Mouse (Mus musculus): Measurements from ENCODE around the gene Aloxe3.
A peak's percentile ranks its signal among the peaks of the same experiment; 100 is the strongest.

Aloxe3 gene

DNA sequence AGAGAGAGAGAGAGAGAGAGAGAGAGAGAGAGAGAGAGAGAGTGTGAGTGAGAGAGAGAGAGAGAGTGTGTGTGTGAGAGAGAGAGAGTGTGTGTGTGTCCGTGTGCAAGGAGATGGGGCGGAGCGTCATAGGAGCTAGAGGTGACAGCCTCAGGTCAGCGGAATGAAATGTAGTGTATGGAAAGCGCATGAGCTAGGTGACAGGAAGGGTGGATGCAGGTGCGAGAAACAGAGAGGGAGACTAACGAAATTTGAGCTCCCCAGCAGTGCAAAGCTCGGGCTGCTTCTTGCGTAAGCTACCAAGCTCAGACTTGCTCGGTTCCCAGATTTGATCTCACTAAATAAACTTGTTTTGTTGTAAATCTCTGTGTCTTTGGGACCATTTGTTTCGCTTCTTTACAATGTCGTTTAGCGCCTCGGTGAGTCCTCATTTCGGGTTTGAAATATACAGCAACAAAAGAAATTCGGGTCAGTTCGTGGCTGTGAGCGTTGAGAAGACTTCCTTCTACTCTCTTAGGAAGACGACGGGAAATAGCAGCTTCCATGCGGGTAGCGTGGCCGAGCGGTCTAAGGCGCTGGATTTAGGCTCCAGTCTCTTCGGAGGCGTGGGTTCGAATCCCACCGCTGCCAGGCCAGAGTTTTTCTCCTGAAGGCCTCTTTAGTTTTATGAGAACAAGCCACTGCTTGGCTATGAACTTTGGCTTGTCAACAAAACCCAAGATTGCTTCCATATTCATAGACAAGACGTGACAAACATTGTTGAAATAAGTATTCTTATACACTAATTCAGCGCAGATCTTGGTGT is 1.8 kb upstream of the Aloxe3 start:
- DNase-seq (ENCODE audit: low spot score in 2 of 2) = peak; percentile 75 to 78

DNA sequence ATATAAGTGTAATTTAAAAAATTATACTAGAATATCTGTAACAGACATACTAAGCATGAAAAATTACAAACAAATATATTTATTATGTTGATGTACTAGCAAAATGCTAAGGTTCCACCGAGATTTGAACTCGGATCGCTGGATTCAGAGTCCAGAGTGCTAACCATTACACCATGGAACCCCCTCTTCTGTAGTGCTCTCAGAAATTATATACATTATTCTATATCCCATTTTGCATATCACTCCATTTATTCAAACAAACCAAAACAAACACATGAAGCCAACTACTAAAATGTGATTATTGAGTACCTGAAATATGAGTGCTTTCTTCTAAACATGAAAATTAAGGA is 1.2 kb upstream of the Aloxe3 start:
- peak; percentile 59 to 76 for DNase-seq (ENCODE audit: low spot score in 2 of 2)

DNA sequence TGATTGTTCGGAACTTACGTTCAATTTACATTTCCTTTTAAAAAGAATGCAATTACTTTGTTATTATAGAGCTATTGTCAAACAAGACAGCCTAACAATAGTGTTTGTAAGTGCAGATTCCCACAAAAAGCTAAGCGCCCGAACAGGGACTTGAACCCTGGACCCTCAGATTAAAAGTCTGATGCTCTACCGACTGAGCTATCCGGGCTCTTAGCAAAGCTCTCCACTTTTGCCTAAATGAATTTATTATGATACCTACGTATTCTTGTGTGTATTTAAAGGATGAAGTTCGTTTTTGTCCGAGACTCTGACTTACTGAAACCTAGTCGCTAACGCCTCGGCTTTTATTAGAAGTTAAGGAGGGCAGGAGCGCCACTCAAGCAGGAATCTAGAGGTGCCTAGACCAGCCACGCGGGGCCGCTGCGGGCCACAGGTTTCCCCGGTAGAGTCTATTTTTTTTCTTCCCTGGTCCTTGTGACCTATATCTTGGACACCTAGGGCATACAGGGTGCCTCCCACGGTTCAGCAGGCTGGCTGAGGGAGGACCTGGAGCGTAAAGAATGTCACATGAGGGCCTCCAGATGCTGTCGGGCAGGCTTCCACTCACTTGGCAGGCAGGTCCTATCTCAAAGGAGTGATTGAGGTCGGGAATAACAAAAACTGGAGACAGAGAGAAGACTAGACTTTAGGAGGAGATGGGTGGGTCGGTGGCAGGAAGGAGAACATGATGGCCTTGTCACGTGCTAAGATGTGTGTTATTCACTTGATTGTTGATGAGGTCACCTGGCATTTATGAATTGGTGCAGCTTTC is 450 bp upstream of the Aloxe3 start:
- peak; percentile 74 to 83 for DNase-seq (ENCODE audit: low spot score in 2 of 2)

DNA sequence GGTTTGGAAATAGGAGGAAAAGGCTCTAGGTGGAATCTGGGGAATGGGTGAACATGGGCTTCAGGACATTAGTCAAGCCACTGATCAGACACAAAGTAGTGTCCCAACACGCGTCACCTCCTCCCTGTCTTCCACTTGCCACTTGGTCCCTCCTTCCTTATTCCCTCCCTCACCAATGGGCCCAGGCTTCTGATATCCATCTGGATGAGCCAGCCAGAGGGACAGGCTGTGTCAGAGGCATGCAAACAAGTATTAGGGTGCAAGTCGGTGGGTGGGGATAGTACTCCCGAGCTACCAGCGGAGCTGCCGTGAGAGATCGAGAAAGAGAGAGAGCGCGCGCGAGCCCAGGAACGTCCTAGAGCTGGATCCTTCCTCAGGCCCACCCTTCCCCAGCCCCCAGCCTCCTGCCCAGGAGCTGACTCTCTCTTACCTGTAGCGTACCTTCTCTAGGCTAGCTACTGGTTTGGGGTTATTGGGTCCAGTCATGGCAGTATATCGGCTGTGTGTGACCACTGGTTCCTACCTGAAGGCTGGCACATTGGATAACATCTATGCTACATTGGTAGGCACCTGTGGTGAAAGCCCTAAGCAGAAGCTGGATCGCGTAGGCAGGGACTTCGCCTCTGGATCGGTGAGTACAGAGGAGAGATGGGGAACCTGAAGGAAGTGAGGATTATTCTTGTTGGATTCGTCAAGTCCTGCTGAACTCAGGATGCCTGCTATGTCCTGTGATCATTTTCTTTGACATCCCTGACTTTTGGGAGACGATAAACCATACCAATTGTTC is 416 bp downstream of the Aloxe3 start:
- no peak for DNase-seq (ENCODE audit: low spot score in 2 of 2)

DNA sequence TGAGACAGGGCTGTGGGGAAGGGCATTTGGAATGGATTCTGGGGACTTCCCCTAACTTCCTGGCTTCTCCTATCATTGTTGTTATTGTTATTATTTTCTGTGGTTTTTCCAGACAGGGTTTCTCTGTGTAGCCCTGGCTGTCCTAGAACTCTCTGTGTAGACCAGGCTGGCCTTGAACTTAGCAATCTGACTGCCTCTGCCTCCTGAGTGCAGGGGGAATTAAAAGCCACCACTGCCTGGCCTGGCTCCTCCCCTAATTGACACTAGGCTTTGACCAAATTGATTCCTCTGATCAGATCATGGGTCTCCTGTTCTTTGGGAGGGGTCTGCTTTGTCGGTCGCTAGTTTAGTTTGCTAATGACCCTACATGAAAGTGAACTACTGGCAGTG is 1.0 kb downstream of the Aloxe3 start:
- no peak for DNase-seq (ENCODE audit: low spot score in 2 of 2)

DNA sequence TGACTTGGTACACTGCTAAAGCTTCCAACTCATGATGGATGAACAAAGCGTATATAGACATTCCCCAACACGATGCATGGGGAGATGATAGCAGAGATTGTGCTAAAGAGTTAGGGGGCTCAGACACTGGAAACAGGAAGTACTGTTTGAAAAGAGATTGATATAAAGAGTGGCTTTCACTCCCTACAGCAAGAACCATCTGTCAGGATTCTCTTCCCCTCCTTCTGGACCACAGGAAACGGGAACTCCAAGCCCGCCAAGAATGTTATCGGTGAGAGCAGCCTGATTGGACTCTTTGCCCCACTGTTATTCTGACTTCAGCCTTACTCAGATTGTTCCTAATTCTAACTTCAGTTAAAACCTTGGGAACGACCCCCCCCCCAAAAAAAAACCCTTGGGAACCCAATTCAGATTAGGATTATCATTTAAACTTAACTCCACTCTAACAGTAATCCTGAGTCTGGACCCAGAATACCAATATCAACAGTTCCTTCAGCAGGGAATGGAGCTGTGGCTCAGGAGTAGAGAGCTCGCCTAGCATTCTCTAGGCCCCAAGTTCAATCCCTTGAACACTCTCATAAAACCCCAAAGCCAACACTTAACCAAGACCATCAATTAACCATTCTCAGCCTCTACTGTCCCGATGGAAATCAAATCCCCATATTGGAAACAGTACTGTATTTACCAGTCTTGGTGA is 2.9 kb downstream of the Aloxe3 start:
- DNase-seq (ENCODE audit: low spot score in 2 of 2) = no peak

DNA sequence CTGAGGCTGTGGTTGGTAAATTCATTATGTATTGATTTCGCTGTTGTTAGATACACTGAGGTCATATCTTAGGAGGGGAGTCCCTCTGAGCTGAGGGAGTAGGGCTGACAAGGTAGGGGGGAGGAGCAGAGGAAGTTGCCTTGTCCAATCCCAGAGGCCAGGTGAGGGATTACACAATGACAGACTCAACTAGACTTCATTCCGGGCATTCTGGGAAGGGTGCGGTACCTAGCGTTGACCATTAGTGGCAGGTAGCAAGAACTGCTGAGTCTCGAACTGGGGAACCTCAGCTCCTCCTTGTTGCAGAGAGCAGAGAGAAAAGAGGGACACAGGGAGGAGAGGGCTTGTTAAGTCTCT is 7.8 kb downstream of the Aloxe3 start:
- DNase-seq (ENCODE audit: low spot score in 2 of 2) = no peak

DNA sequence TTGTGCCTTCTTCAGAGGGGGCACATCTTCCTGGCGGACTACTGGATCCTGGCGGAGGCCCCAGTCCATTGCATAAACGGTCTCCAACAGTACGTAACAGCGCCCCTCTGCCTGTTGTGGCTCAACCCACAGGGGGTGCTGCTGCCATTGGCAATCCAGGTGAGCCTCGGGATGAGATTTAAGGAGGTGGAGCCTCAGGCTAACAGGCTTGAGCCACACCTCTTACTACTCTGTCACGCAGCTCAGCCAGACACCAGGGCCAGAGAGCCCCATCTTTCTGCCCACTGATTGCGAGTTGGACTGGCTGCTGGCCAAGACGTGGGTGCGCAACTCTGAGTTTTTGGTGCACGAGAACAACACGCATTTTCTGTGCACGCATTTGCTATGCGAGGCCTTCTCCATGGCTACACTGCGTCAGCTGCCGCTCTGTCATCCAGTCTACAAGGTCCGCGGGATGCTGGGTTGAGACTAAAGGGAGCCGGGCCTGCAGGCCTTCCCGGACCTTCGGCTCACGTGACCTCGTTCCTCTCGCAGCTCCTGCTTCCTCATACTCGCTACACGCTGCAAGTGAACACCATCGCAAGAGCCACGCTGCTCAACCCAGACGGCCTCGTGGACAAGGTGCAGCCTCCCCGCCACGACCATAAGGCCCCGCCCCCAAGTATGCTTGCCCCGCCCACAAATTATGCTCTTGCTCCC is 8.4 kb downstream of the Aloxe3 start:
- peak in 1 of 2 experiments; percentile 30 for DNase-seq (ENCODE audit: low spot score in 2 of 2)

DNA sequence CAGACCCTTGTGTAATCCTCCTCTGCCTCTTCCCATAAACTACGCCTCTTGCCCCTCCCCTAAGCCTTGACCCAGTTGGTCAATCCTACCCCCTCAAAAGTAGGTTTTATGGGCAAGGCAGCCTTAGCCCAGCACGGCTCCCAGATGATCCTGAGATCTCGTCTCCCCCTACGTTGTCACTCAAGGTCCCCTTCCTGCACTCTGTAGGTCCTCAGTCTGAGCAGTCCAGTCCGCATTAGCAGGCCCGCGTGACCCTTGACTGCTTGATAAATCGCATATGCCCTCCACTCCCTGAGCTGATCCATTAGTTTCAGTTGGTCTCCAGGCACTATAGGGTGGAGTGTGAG is 8.9 kb downstream of the Aloxe3 start:
- no peak for DNase-seq (ENCODE audit: low spot score in 2 of 2)

DNA sequence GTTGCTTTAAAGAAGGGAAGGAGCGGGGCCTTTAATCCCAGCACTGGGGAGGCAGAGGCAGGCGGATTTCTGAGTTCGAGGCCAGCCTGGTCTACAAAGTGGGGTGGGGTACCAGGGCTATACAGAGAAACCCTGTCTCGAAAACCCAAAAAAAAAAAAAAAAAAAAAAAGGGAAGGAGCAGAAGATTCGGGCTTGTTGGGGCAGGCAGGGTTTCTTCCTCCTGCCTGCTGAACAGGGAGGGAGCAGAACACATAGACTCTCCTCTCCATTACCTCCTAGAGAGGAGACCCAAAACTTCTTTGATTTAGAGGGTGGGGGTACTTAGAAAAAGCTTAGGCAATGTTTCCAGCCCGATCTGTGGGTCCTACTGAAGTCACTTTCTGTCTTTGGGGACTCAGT is 9.7 kb downstream of the Aloxe3 start:
- no peak for DNase-seq (ENCODE audit: low spot score in 2 of 2)

DNA sequence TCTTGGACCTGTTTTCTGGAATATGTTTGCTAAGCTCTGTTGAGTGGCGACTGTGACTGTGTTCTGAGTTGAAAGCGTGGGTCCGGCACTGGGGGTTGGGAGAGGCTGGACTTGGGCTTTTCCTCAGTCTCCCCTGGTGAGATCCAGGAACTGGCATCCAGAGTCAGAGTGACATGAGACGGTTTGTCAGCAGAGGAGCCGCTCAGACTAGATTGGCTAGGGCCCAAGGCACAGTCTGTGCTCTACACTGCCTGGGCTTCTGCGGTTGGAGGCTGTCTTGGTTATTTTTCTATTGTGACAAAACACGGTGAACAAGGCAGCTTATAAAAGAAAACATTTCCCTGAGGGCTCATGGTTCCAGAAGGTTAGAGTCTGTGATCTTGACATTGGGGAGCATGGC is 21.9 kb downstream of the Aloxe3 start:
- no peak for DNase-seq (ENCODE audit: low spot score in 2 of 2)

DNA sequence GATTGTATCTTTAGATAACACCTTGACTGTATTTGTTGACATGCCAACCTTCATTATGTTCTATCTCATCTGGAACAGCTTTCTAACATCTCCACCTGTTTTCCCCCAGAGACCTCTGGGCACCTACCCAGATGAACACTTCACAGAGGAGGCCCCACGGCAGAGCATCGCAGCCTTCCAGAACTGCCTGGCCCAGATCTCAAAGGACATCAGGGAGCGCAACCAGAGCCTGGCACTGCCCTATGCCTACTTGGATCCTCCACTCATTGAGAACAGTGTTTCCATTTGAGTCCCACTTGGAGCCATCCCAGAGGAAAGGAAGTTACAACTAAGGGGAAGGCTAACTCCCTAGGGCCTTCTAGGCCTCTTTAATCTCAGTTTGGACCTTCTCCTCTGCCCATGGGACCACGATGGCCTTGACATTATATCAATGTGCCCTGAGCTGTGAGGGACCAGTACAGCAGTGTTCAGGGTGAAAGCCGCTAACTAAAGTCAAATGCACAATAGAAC is 22.8 kb downstream of the Aloxe3 start:
- DNase-seq (ENCODE audit: low spot score in 2 of 2) = no peak

DNA sequence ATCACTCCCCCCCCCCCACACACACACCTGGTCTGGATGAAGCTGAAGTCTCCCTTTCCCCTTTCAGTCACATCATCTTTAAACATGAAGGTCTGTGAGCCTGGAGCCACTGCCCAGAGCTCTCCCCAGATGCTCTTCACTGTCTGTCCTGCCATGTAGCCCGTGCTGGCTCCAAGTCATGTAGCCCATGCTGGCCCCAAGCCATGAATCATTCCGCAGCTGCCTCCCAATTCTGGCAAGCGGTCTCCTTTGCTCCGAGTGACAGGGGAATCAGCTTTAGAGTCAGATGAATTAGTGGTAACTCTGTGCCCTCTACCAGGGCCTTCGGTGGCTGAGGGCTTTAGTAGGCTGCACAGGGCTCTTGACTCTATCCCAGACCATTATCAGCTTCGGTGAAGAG is 24.0 kb downstream of the Aloxe3 start:
- no peak for DNase-seq (ENCODE audit: low spot score in 2 of 2)

DNA sequence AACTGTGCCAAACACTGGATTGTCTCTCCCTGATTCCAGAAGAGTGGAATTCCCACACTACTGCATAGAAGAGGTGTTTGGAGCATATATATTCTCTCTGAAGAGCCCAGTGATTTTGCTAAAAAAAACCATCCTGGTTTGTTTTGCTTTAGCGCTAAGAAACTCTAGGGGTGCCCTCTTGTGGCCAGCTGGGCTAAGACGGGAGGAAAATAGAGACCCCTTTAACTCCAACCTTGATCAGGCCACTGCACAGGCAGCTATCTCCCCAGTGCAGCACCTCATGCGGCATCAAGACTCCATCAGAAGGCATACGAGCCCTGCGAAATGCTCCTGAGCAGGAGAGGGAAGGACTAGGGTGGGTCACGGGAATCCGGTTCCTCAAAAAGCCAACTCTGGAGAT is 24.7 kb downstream of the Aloxe3 start:
- peak; percentile 49 to 59 for DNase-seq (ENCODE audit: low spot score in 2 of 2)

DNA sequence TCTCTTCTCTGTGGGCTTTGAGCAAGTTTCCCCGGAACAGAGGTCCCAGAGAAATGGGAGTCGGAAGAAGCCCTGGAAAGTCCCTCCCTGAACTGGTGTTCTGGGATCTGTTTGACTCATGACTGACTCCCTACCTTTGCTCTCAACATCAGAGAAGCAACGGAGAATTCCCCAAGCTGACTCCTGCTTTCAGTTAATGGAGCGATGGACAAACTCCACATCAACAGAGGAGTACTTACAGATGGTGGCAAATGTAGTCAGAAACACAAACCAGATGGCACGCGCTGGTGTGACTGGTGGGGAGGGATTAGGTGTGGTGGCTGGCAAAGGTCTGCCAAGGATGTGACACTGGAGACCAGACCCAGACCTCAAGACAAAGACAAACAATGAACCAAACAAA is 25.3 kb downstream of the Aloxe3 start:
- no peak for DNase-seq (ENCODE audit: low spot score in 2 of 2)

DNA sequence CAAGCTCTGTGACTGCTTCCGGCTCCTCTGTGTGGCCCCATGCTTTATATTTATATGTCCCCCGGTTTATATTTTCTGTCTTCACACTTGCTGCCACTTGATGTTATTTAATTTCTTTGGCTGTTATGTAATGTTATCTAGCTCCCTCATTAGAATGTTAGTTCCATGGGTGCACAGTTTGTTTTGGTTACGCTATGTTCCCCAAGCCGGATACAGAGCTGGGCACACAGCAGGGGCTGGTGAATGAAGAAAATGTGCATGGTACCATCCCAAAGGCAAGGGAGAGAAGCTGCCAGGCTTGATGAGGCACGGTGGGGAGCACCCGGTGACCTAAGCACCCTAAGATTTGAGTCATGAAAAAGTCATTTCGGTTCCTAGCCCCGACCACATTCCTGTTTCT is 28.1 kb downstream of the Aloxe3 start:
- DNase-seq (ENCODE audit: low spot score in 2 of 2) = no peak

DNA sequence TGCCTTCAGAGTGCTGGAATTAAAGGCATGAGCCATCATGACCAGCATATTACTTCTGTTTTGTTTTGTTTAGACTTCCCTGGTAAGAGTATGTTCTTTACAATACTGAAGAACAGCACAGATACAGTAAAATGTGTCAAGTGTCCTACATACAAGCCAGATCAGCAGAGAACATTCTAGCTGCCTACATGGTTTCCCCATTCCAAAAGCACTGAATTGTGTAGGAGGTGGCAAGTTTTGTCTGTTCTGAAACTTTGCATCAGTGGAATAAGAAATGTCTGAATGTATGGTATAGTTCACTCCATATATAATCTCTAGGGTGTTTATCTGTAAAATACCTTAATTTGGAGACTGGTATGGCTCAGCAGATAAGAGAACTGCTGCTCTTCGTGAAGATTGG is 29.7 kb downstream of the Aloxe3 start:
- no peak for DNase-seq (ENCODE audit: low spot score in 2 of 2)

DNA sequence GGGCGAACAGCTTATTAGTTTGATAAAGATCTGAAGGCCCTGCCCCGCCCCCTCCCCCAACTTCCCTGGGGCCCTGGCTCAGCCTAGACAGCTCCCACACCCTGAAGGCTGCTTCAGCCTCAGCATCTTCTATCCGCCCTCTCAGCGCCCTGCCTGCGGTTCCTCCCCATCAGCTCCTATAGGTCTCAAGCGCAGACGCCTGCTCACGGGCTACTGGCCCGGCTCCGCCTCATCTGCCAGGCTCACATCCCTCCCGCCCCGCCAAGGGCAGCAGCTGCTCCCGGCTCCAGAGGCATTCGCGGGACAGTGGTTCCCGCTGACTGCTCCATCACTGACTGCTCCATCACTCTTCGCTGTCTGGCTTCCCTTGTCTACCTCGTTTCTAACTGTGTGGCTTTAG is 31.1 kb downstream of the Aloxe3 start, which contains the start of gene Alox12b:
TSS of gene Alox12b (plus strand) at position 190 of the 400 bp plus-strand sequence.
- DNase-seq (ENCODE audit: low spot score in 2 of 2) = no peak

DNA sequence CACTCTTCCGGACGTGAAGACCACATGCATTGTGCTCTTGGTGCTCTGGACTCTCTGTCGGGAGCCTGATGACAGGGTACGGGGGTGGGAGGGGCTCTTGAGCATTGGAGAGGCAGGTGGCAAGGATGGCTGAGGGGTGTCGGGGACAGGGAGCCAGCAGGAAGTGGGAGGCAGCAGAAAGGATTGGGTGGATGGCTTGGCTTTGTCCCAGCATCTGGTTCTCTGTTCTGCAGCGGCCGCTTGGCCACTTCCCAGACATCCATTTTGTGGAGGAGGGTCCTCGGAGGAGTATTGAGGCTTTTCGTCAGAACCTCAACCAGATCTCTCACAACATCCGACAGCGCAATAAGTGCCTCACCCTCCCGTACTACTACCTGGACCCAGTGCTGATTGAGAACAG is 43.6 kb downstream of the Aloxe3 start:
- no peak for DNase-seq (ENCODE audit: low spot score in 2 of 2)

DNA sequence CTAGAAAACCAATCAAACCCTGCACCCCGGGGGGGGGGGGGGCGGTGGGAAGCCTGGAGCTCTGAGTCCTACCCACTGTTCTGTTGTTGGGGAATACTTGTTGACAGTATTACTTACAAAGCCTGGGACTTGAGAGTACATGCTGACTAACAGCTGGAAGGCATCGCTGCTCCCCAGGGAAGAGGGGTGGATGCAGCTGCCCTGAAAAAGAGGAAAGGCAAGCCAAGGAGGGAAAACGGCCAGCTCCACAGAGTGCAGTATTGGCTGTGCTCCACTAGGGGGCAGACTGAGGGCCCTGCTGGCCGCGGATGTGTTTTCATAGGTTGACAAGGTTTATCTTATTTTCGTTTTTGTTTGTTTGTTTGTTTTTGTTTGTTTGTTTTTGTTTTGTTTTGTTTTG is 45.9 kb downstream of the Aloxe3 start:
- peak in 1 of 2 experiments; percentile 14 for DNase-seq (ENCODE audit: low spot score in 2 of 2)

DNA sequence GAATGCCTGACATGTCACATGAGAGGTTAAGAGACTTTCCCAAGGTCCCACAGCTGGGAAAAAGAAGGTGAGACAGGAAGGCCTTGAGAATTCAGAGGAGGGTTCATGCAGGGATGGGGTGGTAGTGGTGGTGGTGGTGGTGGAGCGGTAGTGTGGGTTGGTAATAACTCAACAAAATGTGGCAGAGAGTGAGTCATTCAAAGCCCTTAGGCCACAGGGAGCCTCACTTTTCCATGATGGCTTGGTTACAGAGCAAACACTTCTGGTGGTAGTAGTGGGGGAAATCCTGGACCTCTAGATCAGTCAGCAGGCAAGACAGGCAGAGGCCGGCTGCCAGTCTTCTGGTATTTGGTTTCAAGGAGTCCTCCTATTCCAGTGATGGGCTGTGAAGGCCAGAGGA is 46.9 kb downstream of the Aloxe3 start:
- no peak for DNase-seq (ENCODE audit: low spot score in 2 of 2)
